Mouse (Mus musculus) kidney, adult 18-20 months (tissue): Measurements from ENCODE around the gene Slc7a9.

Source experiments
- DNase-seq: peaks from one replicate; pipeline ENCODE4 v3.0.0; 2021

Gene Slc7a9

DNA sequence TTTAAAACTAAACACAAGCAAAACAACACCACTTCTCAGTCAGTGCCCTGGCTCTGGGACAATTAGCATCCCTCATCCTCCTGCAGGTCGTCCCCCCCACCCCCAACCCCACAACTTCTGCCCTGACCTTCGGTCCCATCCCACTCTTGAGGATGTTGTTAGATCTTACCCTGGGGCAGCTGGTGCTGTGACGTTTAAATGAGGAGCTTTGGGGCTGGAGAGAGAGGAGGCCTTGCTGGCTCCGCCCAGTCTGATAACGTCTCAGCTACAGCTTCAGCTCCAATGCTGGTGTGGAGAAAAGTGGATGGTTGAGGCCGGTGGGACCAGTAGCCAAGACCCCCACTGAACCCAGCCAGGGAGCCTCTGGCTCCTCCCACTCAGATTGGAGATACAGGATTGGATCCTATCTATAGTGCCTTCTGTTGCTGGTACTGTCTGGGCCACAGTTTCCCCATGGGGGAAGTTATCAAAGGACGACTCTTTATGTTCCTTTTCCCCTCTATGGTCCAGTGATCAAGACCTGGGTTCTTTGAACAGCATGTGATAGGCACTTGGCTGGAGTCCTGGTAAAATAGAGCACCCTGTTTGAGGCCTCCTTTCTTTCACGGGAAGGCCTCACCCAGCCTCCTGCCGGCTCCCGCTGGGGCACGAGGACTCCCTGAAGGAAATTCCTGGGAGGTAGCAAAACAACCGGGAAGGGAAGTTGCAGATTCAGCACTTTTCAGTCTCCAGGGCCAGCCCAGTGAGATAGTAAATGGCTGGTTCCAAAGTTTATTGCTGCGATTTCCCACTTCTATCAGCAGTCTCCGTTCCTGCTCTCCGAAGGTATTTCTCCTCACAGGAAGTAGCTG lies at the start of gene Slc7a9:
TSS of gene Slc7a9 (plus strand) at position 801 of the 851 bp plus-strand sequence.
- DNase-seq: peak; percentile 80

DNA sequence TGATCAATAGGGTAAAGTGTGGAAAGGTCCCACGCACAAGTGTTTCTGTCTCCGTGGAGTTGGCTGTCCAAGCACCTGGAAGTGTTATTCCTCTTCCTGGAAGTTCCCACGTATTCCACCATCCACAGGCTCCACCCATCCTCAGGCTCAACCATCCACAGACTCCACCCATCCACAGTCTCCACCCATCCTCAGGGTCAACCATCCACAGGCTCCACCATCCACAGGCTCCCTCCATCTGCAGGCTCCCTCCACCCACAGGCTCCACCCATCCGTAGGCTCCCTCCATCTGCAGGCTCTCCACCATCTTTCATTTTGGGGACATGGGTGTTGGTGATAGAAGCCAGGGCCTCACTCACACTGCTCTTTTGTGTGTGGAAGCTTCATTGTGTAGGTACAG lies 47.4 kb upstream of the Slc7a9 start:
- no peak for DNase-seq

DNA sequence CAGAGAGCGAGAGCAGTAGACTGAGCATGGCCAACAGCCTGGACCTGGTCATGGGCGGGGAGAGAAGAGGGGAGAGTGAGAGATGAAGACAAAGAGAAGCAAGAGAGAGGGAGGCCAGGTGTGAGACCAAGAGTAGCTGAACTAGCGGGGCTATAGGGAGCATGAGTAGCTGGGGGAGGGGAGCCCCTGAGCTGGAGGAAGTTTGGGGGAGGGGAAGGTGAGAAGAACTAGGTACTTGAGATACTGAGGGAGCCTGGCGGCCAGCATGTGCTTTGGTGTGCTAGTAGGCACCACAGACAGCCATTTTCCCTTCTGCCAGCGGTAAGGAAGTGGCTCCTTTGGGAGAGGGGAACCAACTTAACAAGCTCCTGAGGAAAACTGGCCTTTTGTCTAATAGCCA lies 33.4 kb upstream of the Slc7a9 start:
- DNase-seq: no peak

DNA sequence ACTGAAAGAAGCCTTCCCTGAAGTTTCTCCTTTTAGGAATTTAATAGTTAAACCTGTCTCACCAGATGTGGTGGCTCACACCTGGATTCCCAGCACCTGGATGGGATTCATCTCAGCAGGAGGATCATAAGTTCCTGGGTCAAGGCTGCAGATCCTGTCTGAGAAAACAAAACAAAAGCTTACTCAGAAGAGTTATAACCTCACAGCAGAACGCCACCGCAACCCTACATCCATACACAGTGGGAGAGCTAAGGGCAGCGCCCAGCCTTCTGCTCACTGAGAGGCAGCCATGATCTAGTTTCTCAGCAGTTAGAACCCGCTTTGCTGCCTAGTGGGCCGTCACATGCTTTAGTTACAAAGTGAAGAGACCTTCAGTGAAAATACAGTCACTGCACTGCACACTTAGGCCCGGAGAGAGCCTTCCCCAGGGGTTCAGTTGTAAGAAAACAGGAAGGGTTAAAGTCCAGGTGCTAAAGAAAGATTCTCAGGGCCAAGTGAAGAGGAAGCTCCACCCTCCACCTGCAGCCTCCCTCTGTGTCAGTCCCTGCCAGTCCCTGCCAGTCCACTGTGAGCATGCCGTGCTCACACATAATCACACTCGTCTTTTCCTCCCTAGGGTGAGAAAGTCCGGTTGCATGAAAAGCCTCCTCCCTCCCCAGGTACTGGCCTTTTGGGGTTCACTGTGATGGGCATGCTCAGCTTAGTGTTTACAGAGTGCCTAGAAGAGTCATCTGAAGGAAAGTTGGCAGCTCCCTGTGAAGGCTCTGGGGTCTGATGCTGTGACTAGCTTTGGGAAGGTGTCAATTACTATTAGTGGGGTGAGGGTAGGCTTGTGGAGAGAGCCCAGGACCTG lies 32.6 kb upstream of the Slc7a9 start:
- DNase-seq: peak; percentile 59

DNA sequence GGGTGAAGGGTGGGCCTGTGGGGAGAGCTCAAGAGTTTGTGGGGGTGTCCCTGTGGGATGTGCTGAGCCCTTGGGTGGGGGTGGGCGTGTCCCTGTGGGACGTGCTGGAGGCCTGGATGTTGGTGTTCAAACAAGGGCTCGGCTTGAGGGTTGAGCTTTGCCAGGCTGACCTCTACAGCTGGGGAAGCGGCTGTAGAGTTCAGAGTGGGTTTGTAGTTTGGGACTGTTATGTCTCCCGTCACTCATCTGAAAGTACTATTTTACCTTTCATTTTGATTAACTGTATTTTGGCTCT lies 32.0 kb upstream of the Slc7a9 start:
- DNase-seq: no peak

DNA sequence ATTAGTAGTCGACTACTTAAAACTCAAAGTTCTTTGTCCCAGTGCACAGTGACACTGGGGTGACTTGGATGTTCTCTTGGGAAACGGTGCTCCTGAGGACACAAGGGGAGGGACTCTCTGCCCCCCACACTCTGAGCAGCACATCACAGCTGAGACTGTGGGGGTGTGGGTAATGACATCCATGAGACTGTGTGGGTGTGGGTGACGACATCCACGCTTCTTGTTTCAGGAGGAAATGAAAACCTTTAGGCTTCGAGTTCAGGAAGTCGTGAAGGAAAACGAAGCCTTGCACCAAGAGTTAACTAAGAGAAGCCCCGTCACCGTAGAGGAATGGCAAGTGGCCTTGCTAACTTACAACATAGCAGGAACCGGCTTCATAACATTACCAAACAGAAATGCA lies 25.5 kb upstream of the Slc7a9 start:
- DNase-seq: no peak

DNA sequence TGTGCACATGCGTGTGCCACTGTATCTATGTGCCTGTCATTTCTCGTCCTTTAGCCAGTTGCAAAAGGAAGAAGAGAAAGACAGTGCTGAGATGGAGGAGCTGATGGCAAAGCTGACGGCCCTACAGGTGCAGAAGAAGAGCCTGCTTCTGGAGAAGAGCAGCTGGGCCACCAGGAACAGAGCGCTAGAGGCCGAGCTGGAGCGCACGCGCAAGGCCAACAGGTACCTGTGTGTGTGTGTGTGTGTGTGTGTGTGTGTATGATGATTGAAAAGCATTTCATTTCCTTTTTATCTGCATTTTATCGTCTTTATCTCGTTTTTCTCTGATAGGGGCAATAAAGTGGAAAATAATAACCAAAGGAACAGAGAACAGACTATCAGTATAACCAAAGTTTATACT lies 20.4 kb upstream of the Slc7a9 start:
- no peak for DNase-seq

DNA sequence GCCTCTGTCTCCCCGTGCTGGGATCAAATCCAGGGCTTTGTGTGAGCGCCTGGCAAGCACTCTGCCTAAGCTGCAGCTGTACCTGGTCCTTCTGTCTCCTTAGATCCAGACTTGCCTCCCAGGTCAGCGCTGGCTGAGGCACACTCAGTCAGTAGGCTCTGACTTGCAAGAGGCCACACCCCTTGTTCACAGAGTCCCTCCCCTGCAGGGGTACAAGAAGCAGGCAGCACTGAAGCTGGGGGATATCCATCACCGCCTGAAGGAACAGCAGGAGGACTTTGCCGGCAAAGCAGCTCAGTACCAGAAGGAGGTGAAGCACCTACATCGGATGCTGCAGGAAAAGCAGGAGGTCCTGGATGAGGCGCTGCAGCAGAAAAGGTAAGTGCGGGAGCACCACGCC lies 13.3 kb upstream of the Slc7a9 start:
- DNase-seq: no peak

DNA sequence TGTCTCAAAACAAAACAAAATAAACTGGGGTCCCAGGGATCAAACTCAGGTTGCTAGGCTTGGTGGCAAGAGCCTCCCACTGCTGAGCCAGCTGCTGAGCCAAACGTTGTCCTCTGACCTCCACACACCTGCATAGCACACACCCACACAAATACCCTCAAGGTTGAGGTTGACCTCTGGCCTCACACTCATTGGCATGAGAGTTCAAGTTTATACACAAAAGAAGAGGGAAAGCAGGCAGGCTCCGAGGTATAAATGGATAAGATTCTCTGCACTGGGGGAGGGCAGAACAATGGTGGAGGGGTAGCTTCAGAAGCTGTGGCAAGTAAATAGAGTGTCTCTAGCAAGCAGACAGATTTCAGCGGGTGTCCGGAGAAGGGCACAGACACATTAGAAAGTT lies 1.1 kb upstream of the Slc7a9 start:
- peak; percentile 63 for DNase-seq

DNA sequence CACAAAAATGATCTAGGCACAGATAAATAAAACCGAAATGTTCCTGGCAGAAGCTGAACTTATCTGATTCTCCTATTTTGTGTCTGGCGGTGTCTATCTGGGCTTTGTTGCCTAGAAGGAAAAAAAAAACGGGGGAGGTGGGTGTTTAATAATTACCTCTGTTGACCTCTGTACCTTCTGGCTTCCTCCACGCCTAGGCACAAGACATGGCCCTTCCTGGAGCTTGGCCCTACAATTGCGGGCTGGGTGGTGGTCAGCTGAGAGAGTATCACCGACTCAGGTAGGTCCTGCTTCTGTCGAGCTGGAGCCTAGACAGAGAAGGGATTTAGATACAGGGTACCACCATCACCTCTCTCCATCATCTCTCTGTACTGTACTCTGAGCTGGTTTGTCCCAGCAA lies 271 bp downstream of the Slc7a9 start:
- DNase-seq: peak; percentile 73

DNA sequence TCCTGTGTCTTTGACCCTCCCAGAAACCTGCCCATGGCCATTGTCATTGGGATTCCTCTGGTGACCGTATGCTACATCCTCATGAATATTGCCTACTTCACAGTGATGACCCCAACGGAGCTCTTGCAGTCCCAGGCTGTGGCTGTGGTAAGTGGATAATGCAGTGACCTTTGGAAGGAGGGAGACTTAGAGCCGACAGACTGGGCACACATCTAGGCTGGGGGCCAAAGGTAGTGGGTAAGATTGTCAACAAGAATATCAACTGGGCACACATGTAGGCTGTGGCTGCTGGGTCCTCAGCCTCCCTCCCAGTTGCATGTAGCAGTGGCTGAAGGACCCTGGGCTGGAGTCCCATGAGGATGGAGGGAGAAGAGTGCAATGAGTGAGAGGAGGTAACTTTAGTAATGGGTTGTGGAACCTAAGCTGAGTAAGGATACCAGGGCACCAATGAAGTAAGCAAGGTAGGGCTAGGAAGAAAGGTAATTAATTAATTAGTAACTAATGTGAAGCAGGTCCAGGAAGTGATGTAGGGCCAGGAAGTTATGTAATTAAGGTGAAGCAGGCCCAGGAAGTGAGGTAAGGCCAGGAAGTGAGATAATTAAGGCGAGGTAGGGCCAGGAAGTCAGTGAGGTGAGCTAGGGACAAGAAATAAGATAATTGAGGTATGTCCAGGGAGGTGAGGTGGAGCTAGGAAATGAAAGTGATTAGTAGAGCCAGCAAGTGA lies 7.7 kb downstream of the Slc7a9 start:
- DNase-seq: no peak

DNA sequence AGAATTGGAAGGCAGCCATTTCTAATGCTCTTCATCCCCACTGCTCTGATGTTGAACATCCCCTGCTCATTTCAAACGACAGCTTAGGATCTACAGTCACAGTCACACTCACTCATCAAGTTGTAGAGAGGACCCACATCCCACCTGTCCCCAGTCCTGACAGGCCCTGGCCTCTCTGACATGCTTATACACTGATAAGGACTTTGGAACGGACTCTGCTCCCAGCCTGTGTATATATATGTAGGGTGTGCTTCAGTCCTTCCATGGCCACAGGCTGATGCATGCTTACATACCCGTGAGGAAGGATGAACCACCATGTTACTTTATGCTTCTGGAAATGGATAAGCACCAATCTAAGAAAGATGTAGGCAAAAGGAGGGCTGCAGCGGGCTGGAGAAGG lies 12.4 kb downstream of the Slc7a9 start:
- no peak for DNase-seq

DNA sequence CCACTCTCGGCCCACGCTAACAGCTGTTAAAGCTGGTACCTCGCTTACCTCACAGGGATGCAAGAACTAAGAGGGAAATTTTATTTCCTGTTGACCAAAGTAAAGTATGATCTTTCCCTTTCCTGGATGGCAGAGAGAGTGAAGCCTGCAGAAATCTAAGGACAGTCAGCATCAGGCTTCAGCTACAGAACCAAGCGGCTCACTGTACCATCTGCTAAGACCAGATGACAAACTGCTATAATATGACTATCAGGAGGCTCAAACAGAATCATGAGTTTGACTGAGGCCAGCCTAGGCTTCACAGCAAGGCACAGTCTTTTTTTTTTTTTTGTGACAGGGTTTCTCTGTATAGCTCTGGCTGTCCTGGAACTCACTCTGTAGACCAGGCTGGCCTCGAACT lies 16.4 kb downstream of the Slc7a9 start:
- no peak for DNase-seq

DNA sequence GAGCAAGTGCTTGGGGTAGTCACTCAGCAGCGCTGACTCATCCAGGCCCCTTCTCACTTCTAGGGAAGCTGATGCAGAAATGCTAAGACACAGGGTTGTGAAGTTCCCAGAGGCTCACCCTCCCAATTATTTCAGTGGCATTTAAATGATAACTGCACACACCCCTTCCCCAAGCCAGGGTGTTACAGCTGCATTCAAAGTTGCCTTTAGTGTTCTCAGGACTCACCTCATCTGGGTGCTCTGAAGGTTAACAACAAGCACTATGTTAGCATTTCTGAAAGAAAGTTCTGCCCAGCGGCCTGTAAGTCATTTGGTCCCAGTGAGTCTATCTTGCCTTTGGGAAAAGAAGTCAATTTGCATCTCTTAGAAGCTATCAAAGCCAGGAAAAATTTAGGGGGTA lies 19.3 kb downstream of the Slc7a9 start:
- DNase-seq: no peak

DNA sequence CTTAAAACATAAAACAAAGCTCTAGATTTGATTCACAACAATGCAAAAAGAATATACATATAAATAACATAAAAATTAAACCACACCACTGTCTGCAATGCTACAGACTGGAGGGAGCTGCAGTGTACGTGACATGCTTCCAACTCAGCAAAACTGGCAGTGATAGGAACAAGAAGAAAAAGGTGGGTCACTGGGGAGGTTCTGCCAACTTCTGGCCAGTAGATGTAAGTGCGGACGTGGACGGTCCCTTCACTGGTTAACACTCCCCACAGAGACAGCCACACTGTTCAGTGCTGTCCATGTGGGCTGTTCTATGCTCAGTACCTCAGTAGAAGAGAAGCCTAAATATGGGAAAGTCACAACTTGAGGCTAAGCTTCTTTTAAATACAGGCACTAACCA lies 22.2 kb downstream of the Slc7a9 start:
- DNase-seq: no peak

DNA sequence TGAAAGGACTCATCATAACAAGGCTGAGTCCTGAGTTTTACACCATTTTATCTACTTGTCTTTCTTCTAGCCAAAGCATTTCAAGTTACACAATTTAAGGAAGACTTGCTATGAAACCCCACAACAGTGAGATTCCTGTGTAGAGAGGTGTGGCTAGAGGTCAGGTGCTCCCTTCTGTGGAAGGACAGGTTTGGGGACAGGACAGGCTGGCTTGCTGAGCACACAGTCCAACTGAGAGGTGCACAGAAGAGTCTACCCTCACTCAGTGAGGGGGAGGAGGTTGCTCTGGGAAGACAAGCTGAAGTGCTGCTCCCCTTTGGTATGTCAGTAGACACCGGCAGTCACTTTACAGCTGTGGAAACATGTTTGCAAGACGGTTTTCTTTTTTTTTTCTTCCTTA lies 27.9 kb downstream of the Slc7a9 start:
- DNase-seq: no peak

DNA sequence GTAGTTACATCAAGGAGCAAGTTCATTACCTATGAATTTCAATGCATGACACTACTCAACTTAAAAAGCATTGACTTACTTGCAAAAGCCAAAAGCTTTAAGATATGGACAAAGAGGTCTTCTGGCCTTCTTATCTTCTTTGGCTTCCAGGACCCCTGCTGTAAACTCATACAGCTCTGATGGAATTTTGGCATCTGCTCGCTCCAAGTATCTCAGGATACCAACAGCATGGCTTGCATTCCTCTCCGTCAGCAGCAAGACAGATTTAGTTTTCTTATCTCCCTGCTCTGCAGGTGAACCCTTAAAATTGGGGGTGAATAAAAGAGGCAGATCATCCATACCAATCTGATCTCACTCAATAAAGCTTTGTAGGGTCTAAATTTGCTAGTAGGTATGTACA lies 36.5 kb downstream of the Slc7a9 start:
- no peak for DNase-seq

DNA sequence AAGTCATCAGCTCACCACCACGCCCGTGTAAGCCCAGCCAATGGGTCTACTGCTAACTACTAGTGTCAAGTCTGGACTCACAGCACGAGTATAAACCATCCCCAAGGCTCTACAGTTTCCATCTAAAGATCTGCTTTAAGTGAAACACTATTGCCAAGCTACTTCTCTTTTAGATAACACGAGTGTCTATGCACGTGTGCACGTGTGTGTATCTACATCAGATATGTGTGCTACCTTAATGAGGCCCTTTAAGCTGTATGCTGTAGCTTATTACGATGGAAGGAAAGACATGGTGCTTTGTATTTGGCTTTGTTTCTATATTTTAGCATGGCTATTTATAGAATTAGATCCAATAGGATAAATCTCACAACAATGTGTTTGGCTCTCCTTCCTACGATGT lies 38.0 kb downstream of the Slc7a9 start:
- no peak for DNase-seq

DNA sequence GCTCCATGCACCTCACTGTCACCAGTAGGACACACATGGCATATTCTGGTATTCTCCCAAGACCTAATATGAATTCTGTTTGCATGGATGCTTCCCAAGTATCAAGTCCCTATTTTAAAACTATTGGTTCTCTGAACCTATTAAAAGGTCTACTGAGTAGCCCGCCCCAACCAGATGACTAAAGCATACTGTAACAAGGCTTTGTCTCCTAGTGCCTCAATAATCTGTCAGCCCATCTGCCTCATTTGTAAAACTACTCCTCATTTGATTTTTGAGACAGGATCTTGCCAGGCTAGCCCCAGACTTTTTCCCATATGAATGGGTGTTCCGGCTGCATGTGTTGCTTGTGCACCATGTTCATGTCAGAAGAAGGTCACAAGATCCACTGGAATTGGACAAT lies 41.6 kb downstream of the Slc7a9 start:
- DNase-seq: no peak

DNA sequence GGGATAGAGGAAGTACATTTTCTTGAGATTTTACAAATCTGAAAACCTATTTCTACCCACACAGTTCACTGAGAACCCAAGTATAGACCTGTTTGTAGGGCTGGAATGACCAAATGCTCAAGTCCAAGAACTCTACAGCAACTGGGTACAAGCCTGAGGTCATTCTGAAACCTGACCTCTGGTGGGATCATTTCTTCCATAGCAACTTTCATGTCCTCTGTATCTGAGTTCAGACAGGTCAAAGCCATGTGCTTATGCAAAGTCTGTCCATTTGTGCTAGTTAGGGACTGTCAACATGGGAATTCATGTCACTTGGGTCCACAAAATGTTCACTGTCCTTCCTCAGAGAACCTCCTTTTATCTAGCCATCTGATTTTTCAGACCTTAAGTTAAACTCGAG lies 42.4 kb downstream of the Slc7a9 start:
- DNase-seq: no peak

DNA sequence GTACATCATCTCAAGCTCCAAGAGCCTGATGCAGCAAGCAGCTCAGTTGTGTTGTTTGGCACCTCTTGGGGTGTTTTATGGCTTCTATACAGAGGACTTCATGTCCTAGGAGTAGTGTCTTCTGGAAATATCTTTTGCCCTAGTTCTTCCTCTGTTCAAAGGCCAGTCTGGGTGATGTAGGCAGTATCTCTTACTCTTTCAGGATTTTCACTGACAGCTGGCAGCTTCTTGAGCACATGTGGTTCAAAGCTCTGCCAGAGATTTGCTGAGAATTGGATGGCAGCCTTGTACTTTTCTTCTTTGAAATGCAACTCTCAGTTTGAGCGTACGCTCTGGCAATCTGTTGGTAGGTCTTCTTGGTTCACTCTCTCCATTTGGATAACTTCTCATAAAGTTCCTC lies 48.9 kb downstream of the Slc7a9 start:
- DNase-seq: no peak

DNA sequence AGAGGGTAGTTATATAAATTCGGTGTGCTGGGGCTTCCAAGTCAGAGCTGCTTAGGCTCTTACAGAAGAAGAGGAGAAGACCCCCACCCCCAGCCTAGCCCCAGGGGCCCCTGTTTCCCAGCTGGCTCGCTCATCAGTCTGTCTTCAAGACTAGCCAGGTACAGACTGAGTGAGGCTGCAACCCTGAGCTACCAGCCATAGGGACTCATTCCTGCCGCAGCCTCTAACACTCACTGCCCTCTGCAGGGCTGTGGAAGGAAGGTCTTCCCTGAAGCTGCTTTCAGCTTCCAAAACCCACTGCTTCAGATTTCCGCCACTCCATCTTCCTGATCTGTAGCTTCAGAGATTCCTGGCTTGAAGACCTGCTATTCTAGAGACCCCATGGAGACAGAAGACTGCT lies 53.4 kb downstream of the Slc7a9 start:
- no peak for DNase-seq
